Mouse (Mus musculus) frontal cortex, postnatal 25 days (tissue): ENCODE results near the gene Kmo.

ENCODE experiments used
- DNase-seq, 2 experiments: peaks; one replicate each; pipeline ENCODE4 v3.0.0; 2022; ENCODE audit warnings: low spot score in 2 of 2

Kmo gene

GRCm38 (mm10) chr1:175631721-175632221 is 11.6 kb downstream of the Kmo start:
- no peak for DNase-seq

- no peak for DNase-seq
These were observed 12.3 kb downstream of the Kmo start for GRCm38 (mm10) chr1:175632470-175632869.

GRCm38 (mm10) chr1:175637677-175638076 is 17.5 kb downstream of the Kmo start:
- no peak for DNase-seq

GRCm38 (mm10) chr1:175639072-175639471 is 18.9 kb downstream of the Kmo start:
- DNase-seq, result no peak

- DNase-seq, result no peak
These were observed 20.4 kb downstream of the Kmo start for GRCm38 (mm10) chr1:175640435-175641150.

GRCm38 (mm10) chr1:175643496-175644265 is 23.5 kb downstream of the Kmo start:
- no peak for DNase-seq

- DNase-seq, result no peak
These were observed 26.8 kb downstream of the Kmo start for GRCm38 (mm10) chr1:175646952-175647351.

- no peak for DNase-seq
These were observed 28.4 kb downstream of the Kmo start for GRCm38 (mm10) chr1:175648615-175649014.

GRCm38 (mm10) chr1:175659900-175660299 is 39.7 kb downstream of the Kmo start:
- DNase-seq, result no peak

GRCm38 (mm10) chr1:175668666-175669405 is 48.7 kb downstream of the Kmo start:
- peak in 1 of 2 experiments; percentile 18 for DNase-seq

GRCm38 (mm10) chr1:175669456-175669855 is 49.3 kb downstream of the Kmo start:
- no peak for DNase-seq

- DNase-seq, result no peak
These were observed 49.9 kb downstream of the Kmo start for GRCm38 (mm10) chr1:175670042-175670441.

GRCm38 (mm10) chr1:175671626-175672025 is 51.4 kb downstream of the Kmo start:
- DNase-seq, result no peak

GRCm38 (mm10) chr1:175673563-175674325 is 53.6 kb downstream of the Kmo start:
- DNase-seq, result no peak

GRCm38 (mm10) chr1:175675116-175675515 is 54.9 kb downstream of the Kmo start:
- DNase-seq, result no peak

- no peak for DNase-seq
These were observed 57.3 kb downstream of the Kmo start for GRCm38 (mm10) chr1:175677459-175677858.

GRCm38 (mm10) chr1:175680995-175681394 is 60.8 kb downstream of the Kmo start:
- no peak for DNase-seq

- no peak for DNase-seq
These were observed 71.6 kb downstream of the Kmo start for GRCm38 (mm10) chr1:175691686-175692245.

- DNase-seq, result peak; percentile 86 to 94
These were observed 72.2 kb downstream of the Kmo start, which contains the start of the genes Opn3 and Chml for GRCm38 (mm10) chr1:175692246-175692996. Gene Opn3 (minus strand): TSS chr1:175692776. Gene Chml (minus strand): TSS chr1:175692901.

GRCm38 (mm10) chr1:175692997-175693361 is 72.8 kb downstream of the Kmo start:
- DNase-seq, result no peak
